Mouse (Mus musculus): ENCODE measurements around the gene Rbfox3.
"Not testable (repeated sequence)": the region's sequence is repeated elsewhere in the genome, so short reads cannot be mapped to it uniquely, and the experiment has no call there.

Gene Rbfox3

DNA sequence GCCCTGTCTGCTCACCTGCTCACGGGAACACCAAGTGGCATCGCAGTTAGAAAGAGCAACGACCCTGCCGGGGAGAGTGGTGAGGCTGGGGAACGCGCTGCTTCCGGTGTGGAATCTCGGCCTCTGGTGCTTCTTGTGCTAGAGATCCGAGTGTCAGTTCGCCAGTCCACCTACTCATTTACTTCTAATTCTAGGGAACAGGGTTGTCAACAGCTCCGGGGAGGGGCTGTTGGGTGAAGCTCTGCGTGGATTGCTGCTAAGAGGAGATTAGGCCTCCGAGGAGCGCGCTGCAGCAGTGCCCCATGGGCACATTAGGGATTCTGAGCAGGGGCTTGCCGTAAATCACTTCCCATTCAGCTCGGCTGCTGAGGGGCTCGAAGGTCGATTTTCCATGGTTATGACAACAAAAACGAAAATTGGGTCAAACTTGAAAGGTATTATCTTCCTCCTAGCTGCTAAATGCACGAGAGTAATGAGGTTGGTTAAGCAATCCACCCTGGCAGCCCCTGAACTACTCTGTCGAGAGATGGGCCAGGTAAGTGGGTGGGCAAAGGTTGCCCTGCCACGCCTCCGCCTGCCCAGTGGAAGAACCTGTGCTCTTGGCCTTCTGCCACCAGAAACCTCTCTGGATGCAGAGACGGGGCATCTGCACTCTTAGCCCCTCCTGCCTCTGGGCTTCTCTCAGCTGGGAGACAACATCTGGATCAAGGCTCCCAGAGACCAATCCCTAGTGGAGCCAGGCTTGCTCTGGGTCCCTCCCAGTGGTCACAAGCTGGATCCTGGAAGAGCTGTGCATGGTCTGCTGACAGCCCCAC is 85.9 kb downstream of the Rbfox3 start:
- no peak for DNase-seq (ENCODE audit: low spot score in 2 of 2)

DNA sequence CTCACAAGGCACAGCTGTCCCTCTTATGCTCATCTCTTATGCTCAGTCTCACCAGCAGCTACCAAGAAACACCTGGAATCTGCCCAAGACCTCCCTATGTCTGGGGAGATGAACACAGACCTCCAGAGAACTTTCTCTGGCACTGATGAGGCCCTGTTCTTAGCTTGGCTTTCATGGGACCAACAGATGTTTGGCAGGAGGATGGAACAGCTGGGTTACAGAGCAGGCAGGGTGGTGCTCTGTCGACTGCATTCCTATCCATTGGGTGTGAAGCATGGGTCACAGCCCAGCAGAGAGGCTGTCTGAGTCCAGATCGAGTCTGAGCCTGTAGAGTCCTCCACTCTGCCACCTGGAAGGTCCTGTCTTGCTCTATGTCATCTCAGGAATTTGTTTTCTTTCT is 90.0 kb downstream of the Rbfox3 start:
- DNase-seq (ENCODE audit: low spot score in 2 of 2): no peak

DNA sequence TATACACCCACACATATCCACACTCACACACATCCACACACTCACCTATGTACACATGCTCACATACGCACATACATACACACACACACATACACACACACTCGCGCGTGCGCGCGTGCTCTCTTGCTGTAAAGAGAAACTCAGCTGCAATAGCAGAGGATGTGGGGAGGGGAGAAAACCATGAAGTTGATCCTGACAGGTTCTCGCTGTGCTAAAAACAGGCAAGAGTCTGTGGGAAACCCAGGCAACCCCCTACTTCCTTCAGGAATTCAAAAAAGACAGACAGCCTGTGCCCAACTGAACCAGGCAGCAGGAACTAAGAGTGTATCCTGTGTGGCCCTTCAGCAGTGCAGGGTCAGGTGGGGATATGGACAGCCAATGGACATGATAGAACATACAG is 92.9 kb downstream of the Rbfox3 start:
- DNase-seq (ENCODE audit: low spot score in 2 of 2): no peak

DNA sequence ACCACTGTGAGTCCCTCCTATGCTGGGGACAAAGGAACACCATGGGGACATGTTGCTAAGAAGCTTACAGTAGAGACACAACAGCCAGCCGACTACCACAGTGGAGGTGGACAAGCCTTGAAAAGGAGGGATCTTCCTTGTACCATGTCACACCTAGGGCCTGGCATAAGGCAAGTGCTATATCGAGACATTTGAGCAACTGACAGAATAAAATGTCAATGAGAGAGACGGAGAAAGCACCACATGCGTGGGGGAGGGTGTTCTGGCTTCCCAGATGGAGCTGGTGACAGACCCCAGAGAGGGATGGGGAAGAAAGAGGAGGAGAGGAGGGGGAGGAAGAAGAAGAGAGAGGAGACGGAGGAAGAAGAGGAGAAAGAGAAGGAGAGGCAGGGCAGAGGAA is 96.3 kb downstream of the Rbfox3 start:
- DNase-seq (ENCODE audit: low spot score in 2 of 2): no peak

DNA sequence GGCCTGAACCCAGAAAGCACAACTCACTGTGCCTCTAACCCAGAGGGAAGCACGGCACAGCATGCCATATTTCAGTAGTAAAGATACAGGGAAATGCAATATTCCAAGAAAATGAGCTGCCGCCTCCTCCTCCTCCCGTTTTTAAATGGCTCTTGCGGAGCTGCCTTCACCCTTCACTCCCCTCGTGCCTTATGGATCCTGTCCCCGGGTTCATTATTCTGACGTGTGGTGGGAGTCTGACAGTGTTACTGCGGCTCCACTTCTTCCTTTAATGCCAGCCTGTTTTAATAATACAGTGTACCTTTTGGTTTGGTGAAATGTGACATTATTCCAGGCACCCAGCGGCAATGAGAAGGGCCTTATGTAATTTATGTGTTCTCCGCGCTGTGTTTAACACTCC is 97.5 kb downstream of the Rbfox3 start:
- no peak for DNase-seq (ENCODE audit: low spot score in 2 of 2)

DNA sequence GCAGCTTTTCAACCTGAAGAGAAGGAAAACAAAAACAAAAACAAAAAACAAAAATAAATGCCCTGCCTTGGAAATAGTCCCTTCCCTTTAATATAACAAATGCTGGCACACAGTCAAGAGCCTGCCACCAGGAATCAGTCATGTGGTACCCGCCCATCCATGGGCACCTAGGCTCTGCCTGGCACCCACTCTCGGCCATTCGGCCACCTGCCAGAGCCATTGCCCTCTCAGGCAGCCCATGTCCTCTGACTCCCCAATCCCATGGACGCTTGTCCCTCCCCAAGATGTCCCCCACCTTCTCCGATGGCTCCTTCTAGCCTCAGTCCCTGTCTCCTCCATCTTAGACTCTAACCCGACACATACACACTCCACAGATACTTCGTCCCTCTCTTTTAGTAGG is 100.0 kb downstream of the Rbfox3 start:
- DNase-seq (ENCODE audit: low spot score in 2 of 2): no peak

DNA sequence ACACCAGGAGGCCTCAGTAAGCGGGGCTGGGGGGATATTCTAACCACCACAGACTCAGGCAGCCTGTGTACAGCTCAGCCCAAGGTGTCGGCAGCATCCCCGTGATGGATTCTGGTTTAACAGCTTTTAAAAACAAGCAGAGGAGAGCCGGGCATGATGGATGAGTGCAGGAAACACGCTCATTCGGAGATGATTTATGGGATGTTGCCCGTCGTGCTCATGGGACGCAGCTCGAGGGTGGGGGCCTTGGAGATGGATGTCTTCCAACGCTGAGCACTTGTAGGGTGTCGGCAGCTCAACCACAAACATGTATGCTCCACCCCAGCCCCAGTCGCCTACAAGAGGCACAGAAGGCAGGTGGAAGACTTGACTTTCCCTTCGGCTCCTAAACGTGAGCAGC is 103.9 kb downstream of the Rbfox3 start:
- DNase-seq (ENCODE audit: low spot score in 2 of 2): no peak

DNA sequence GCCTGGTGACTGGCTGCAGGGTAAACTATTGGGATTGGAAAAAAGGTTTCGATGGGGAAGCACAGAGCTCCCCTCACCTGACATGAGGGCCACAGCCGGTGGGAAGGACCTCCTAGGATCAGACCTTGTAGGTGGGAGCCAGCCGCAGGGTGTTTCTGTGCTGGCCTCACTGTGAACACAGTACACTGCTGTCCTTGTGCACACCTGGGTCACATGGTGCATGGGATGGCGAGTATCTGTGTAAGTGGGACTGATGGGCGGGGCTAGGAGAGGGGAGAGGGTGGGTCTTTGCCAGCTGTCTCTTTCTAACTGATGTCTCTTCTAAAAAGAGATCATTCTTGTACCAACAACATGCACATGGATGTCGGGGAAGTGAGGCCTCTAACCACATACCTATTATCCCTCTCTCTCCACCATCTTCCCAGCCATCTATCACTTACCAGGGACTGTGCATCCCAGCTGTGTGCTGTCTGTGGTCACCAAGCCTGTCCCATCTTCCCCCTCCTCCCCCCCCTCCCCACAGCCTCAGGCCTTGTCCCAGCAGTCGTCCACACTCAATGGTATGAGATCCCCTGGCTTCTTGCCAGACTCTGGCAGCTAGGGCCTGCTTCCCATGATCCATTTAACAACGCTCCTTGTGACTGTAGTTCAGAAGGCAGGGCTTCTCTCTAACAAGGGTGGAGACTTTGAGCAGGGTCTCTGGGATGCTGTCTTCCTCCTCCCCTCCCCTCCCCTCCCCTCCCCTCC is 116.4 kb downstream of the Rbfox3 start:
- no peak for DNase-seq (ENCODE audit: low spot score in 2 of 2)

DNA sequence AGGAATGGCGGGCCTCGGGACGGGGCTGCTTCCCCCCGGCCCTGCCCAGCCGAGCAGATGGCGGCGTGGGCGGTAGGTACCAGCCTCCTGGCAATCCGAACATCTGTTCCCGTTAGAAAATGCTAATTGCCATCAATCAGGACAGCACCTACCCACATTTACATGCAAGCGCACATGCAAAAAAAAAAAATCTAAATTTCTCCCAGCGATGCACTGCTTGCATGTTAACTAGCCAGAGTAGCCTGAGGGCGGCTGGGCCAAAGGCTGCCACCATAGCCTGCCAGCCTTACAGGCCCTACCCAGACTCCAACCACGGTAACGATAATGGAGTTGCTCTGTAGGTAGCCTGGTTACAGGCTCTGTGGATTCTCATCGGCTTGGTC is 117.8 kb downstream of the Rbfox3 start:
- DNase-seq (ENCODE audit: low spot score in 2 of 2): no peak

DNA sequence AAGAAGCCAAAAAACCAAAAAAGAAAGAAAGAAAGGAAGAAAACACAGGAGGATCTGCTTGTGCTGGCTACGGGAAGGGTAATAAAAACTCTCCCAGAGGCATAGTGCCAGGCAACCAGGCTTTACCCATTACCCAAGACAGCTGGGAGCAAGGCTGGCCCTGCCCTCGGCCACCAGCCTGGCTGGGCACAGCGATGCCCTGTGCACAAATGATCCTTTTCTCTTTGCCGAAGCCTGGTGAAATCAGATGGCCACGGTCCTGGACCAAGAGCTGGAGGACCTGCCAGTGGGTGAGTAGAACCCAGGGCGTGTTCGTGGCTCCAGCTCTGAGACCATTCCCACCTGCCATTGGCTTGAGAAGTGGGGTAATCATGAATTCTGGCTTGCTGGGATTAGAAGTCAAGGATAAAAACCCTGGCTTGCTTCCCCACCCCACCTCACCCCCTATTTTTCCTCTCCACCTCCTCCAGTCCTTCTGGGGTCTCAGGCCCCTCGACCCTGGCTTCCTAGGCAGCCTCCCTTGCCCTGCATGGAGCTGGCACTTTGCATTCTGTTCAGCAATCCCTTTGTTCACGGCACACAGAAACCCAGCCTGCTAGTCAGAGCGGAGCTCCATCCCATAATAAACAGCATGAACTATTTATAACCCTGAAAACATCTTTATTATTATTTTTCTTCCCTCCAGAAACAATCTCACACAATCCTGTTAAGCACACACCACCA is 118.3 kb downstream of the Rbfox3 start:
- DNase-seq (ENCODE audit: low spot score in 2 of 2): no peak

DNA sequence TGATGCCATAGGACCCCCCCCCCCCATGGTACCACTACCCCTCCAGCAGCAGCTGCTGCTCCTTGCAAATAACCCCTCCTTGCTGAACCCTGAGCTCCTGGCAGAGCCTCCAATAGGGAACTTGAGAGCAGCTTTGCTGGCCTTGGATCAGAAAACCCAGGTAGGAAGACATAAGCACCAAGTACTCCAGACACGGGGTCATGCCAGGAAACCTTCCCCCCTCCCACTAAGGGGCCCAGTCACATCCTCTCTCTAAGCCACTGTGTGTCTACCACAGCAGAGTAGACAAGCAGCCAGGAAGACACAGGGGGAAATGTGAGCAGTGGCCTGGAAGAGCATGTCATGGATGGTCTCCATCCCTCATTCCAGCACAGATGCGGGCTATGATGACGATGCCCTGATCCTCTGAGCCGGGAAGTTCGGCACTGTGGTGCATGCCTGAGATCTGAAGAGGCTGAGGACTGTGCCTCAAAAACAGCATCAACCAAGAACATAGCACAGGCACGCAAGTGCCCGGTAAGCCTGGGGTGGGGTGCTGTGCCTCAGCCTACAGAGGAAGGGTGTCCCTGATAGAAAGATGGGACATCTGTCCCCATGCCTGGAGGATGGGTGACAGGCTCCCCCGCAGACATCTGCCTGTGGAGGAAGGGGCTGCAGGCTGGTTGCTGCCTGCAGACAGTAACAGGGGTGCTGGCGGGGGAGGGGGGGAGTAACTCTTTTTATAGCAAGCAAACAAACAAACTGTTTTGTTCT is 119.1 kb downstream of the Rbfox3 start:
- DNase-seq (ENCODE audit: low spot score in 2 of 2): no peak

DNA sequence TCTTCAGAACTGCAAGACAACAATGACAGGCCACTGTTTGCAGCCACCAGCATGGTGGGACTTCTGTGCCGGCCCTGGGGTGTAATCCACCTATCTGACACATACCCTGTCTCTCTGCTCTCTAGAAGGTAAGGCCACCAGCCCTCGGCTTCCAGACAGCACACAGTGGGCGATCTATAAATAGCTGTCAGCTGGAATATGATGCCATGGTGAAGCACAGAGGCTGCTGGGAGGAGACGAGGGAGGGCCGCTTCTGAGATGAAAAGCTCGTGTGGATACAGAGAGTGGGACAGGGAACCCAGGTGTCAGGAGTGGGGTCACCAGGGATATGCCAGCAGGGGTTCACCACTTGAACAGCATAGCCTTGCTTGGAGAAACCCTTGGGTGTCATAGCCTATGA is 120.0 kb downstream of the Rbfox3 start:
- DNase-seq (ENCODE audit: low spot score in 2 of 2): no peak

DNA sequence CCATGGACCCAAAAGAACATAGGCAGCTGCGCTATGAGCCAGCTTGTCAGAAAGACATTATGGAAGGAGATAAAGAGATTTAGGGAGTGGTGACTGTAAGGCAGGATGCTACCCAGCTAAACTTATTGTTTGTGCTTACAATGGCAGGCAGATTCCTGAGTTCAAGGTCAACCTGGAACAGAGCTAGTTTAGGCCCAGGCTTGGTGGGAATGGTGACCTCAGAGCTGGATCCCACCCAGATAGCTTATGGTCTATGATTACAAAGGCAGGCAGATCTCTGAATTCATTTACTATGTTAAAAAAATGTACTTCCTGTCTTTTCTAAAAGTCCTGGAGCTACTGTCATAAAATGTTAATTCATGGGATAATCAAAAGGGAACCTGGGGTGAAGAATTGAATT is 123.3 kb downstream of the Rbfox3 start:
- no peak for DNase-seq (ENCODE audit: low spot score in 2 of 2)

DNA sequence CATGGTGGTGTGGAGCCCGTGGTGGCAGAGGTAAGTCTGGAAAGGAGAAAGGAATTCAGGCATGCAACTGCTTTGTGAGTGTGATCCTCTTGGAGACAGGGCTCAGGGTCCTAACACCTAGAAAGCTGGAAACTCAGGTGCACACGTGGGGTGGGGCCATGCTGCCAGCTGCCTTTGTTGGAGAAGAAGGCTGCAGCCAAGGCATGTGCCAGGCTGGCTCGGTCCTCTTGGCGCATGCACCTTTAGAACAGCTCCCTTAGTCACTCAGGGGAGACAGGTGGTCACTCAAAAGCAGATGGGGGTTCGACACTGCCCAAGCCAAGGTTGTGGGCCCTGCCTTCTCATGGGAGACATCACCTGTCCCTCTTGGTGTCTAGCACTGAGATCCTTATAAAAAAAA is 128.7 kb downstream of the Rbfox3 start:
- DNase-seq (ENCODE audit: low spot score in 2 of 2): no peak

DNA sequence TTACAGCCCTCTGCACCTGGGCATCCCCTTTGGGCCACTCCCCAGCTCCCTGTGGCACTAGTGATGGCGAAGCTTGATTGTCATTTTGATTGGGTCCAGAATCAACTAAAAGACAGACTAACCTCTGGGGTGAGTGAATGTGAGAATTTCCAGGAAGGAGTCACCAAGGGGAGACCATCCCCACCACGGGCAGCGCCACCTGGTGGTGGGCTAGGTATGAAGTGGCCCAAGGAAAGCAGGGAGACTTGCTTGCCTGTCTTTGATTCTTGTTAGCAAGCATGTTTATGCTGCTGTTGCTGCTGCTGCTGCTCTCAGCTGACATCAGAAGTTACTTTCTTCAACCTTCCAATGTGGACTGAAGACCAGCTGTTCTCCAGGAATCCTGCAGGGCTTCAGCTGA is 135.6 kb downstream of the Rbfox3 start:
- DNase-seq (ENCODE audit: low spot score in 2 of 2): peak in 1 of 2 experiments; percentile 10

DNA sequence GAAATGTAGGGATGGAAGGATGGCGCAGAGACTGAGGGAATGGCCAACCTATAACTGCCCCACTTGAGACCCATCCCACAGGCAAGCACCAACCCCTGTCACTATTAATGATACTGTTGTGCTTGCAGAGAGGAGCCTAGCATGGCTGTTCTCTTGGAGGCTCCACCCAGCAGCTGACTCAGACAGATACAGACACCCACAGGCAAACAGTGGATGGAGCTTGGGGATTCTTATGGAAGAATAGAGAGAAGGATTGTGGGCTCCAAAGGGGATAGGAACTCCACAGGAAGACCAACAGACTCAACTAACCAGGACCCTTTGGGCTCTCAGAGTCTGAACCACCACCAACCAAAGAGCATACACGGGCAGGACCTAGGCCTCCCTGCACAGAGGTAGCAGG is 136.6 kb downstream of the Rbfox3 start:
- not testable (repeated sequence) for DNase-seq (ENCODE audit: low spot score in 2 of 2)

DNA sequence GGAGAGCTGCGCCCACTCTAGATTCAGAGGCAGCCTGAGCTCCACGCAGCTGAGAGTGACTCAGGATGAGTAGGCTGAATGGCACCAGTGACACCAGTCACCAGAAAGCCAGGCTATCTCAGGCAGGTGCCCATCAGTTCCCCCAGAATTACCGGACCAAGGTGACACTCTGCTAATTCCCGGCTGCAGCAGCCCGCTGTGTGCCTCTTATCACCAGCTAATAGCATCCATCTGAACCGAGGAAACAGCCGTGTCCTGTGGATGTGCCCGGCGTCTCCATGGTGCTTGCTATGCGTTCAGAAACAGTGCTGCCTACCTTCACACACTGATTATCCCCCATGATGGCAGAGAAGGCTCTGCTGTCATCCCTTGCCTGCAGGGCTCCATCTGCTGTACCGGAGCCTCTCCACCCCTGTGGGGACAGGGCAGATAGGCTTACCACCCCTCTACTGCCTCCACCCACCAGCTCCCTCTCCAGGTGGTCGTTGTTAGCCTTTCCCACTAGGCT is 138.3 kb downstream of the Rbfox3 start:
- no peak for DNase-seq (ENCODE audit: low spot score in 2 of 2)

DNA sequence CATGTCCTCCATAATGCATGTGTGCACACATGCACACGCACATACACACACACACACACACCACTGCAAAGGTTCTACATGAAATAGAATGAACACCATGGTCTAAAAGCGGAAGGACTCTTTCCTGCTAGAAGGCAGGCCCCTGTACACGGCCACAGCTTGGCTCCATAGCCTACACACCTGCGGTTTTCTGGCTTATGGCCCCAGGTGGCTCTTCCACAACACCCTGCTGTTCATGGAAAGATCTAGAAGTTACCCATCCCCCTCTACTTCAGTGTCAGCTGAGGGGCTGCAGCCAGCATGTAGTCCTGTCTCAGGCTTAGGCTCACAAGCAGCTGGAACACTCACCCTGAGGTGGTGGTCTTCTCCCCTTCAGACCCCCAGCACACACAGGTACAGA is 140.0 kb downstream of the Rbfox3 start:
- DNase-seq (ENCODE audit: low spot score in 2 of 2): no peak

DNA sequence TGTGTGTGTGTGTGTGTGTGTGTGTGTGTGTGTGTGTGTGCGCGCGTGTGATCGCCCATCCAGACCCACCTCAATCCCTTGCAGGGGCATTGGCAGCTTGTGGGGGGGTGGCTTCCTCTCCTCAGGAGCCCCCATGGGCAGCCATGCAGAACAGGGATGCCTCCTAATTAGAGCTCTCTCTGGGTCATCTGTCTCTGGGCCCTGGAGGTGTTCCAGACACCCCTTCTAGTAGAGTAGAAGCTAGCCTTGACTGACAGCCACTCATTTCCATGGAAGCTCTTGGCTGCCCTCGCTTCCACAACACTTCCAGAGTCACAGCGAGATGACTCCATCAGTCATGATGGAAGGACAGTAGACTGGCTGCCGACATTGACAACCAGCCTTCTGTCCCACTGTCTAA is 140.6 kb downstream of the Rbfox3 start:
- no peak for DNase-seq (ENCODE audit: low spot score in 2 of 2)

DNA sequence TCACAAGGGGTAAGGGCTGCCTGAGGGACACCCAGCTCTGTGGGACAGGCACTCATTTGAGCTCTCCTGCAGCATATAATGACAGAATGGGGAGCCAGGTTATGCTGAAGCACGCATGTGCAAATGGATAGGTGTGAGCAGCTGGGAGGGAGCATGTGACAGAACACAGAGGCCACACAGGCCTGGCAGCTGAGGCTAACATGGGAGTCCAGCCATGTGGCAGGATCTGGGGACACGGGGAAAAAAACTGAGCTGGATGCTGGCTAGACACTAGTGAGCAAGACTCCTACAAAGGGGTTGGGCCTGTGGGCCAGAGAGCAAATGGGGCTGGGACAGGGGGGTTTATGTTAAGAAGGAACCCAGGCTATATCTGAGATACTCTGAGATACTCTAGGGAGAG is 141.9 kb downstream of the Rbfox3 start:
- DNase-seq (ENCODE audit: low spot score in 2 of 2): no peak

DNA sequence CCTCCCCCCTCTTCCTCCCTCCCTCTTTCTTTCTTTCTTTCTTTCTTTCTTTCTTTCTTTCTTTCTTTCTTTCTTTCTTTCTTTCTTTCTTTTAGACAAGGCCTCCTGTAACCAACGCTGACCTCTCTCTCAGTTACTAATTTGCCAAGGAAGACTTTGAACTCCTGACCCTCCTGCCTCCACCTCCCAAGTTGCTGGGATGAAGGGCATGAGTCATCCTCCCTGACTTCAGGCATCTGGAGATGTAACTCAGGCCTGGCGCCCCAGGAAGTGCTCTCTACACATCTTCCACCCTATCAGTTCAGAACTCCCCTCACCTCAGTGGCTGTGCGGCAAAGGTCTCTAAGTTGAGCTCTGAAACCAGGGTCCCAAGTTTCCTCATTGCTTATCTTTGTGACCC is 143.0 kb downstream of the Rbfox3 start:
- DNase-seq (ENCODE audit: low spot score in 2 of 2): no peak

DNA sequence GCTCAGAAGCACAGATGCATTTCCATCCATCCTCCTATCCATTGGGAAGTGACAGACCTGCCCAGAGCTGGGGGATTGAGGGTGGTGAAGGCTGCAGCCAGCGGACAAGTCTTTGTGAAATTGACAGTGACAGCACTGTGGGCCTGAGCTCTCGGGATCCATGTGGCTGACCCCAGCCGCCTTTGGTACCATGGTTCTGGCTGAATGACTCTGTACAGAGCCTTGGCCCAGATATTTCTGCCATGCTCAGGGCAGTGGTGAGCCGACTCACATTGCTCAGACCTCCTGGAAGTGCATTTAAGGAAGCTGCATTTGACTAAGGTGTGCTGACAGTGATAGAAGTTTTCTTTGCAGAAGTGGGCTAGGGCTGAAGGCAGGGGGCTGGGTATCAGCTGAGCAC is 144.0 kb downstream of the Rbfox3 start:
- no peak for DNase-seq (ENCODE audit: low spot score in 2 of 2)
